Mouse (Mus musculus): ENCODE results near the gene B9d2.
"Not testable (repeated sequence)": the region's sequence is repeated elsewhere in the genome, so short reads cannot be mapped to it uniquely, and the experiment has no call there.

B9d2 gene

GRCm38 (mm10) chr7:25703793-25704494 lies 23.4 kb downstream of the B9d2 start:
- DNase-seq (ENCODE audit: low read depth, low spot score) = no peak

DNA sequence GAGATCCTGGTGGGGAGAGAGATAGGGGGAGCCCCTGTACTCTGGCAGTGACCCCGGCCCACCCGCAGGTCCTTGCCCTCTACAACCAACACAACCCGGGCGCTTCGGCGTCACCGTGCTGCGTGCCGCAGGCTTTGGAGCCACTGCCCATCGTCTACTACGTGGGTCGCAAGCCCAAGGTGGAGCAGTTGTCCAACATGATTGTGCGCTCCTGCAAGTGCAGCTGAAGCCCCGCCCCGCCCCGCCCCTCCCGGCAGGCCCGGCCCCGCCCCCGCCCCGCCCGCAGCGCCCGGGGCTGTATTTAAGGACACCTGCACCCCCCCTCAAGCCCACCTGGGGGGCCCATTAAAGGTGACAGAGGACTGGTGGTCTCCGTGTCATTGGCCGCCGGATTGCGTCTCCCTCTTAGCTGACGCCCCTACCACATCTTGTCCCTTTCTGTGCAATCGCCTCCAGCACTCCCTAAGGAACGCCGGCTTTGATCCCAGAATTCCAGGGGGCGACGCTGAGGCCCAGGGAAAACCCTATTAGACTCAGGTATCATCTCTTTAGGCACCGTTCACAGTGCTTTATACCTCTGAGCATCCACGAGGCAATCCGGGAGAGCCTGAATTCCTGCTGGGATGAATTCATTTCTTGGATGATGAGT lies 24.3 kb downstream of the B9d2 start:
- no peak for DNase-seq (ENCODE audit: low read depth, low spot score)

DNA sequence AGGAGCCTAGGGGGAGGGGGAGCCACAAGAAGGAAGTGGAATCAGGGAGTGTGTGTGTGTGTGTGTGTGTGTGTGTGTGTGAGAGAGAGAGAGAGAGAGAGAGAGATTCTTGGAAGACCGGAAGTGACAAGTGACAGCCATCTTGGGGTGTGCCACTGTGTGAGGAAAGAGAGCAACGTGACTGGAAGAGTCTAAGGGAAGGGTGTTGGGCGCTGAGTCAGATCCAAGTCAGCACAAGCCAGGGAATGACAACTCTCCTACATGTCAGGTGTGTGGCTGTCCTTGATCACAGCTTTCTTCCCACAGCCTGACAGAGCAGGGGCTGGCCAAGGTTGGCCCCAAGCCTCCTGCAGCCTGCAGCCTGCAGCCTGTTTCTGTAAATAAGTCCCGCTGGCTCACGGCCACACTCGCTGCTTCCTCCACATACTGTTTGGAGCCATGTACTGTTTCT lies 25.2 kb downstream of the B9d2 start:
- DNase-seq (ENCODE audit: low read depth, low spot score) = no peak

DNA sequence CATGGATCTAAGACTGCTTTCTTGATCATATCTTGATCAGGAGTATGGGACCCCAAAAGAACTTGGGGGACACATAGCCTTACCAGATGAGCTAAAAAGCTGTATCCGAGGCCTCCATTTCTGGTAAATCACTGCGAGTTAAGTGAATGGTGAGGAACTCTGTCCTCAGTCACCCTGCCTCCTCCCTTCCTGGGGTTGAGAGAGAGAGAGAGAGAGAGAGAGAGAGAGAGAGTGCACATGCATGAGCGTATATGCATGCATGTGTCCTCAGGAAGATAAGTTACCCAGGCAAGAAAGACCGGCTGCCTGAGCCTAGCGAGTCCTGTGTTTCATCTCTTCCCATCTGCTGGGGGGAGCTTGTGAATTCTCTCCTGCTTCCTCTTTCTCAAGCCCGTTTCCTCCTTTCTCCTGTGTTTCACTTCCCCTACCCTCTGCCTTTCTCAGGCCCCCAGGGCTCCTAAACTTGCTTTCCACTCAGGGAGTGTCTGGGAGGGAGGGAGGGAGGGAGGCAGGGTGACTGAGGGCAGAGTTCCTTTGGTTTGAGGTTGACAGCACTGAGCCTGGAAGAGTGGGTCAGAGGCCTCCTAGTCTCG lies 26.1 kb downstream of the B9d2 start:
- DNase-seq (ENCODE audit: low read depth, low spot score) = no peak

GRCm38 (mm10) chr7:25707581-25708292 lies 27.2 kb downstream of the B9d2 start:
- peak; percentile 55 for DNase-seq (ENCODE audit: low read depth, low spot score)

- DNase-seq (ENCODE audit: low read depth, low spot score) = no peak
Observed at GRCm38 (mm10) chr7:25709961-25710360, 29.4 kb downstream of the B9d2 start.

GRCm38 (mm10) chr7:25710519-25711130 lies 30.0 kb downstream of the B9d2 start:
- DNase-seq (ENCODE audit: low read depth, low spot score) = peak; percentile 30

DNA sequence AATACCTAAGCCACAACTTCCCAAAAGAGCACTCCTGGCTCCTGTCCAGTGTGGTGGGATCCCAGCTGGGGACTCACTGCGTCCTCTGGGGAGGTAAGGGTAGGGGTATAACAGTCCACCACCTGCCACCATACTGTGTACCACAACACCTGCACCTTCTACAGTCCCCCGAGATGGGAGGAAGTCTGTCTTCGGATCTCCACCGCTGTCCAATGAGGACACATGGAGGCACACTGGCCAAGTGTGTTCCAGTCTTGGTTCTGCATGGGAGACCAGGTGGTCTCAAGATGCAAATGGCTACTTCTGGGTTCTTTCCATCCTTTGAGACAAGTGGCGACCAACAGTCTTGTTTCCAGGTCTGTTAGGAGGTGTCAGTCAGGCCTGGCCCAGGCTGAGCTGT lies 30.6 kb downstream of the B9d2 start:
- DNase-seq (ENCODE audit: low read depth, low spot score) = no peak

DNA sequence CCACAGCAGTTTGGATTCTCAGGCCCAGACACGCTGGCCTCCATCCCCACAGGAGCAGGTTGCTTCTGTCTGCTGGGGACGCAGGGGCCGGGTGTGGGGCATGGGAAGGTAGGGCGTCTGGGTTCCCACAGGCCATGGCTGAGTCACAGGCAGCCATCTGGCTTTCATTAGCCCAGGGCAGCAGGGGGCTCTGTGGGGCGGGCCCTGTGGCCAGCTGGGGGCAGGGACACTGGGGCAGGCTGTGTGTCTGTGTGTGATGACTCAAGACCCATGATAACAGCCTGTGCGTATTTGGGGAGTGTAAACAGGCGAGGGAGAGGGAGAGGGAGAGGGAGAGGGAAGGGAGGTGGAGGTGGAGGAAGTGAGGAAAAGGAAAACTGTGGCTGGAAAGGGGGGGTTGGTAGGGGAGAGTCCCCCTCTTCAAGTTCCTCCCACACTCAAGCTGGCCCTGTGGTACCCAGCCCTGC lies 31.2 kb downstream of the B9d2 start:
- no peak for DNase-seq (ENCODE audit: low read depth, low spot score)

DNA sequence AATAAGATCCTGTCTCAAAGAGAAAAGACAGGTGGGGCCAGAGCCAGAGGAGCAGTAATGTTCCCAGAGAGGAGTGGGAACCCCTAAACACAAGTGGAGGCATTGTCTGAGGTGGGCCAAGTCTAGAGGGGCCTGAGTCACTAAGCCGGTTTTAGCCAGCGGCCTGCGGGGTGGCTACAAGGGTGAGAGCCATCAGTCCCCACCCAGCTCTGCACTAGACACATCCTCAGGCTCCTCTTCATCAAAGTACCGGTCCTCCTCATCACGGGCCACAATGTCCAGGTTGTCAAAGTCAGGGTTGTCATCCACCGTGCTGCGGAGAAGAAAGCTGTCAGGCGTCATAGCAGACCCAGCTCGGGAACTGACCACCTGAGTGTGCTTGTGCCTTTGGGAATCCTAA lies 32.2 kb downstream of the B9d2 start:
- DNase-seq (ENCODE audit: low read depth, low spot score) = no peak

DNA sequence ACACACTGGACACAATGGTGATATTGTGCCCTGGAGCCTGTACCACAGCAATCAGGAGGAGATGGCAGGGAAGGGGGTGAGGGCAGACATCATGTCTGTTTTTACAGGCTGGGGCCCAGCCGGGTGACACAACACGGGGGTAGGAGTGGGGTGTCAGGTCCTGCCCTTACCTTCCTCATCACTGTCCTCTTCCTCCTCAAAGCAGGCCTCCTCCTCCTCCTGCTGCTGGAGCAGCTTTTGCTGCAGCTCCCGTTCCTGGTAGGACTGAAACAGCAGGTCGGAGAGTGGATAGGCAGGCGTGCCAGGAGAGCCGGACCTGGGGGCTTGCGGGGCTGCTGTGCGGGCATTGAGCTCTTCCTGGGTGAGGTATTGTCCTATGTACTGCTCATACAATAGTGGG lies 34.0 kb downstream of the B9d2 start:
- no peak for DNase-seq (ENCODE audit: low read depth, low spot score)

DNA sequence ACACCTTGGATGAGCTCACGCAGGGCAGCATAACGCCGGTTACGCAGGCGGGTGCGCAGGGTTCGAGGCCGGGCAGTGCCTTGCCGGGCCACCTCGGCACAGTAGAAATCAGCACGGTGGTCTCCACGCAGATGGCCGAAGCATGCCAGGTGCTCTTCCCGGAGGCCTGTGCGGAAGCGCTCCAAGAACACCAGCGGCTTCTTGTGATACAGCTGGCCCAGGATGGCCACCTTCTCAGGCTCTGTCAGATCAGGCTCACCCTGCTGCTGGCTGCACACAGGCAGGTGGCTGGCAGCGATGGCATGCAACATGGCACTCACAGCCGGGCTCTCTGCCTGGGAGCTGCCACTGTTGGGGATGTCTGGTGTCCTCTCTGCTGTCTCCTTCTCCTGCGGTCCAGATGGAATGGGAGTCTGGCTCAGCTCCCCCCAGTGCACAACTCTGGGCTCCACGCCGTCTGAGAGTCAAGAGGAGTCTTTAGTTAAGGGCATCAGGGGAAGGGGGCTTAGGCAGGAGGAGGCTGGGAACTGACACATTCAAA lies 35.2 kb downstream of the B9d2 start:
- no peak for DNase-seq (ENCODE audit: low read depth, low spot score)

- no peak for DNase-seq (ENCODE audit: low read depth, low spot score)
Observed at GRCm38 (mm10) chr7:25717478-25717877, 36.9 kb downstream of the B9d2 start.

DNA sequence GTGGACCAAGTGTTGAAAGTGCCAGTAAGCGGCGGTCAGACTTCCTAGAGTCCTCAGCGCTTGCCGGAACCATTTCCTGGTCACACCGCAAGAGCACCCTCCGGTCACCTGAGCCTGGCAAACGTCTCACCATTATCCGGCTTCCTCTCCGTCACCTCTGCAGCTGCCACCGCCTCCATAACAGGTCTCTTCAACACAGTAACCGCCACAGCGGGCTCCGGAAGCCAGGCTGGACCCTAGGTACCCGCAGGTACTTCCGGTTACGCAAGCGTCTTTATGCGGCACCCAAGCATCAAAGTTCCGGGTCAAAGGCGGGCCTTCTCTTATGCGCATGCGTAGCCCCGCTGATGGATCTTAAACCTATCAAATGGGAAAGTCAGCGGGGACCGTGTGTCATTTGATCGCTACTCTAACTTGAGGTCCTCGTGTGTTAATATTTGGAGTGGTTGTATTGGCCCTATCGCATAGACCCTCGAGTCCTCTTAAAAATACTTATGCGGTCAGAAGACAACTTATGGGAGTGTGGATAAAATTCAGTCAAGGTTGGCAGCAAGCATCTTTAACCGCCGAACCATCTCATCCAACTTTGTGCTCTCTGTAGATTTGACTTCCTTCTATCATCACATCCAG lies 38.3 kb downstream of the B9d2 start, which contains the start of gene Ccdc97:
TSS of gene Ccdc97 (minus strand) at position 301 of the 630 bp plus-strand sequence.
- peak; percentile 96 for DNase-seq (ENCODE audit: low read depth, low spot score)

DNA sequence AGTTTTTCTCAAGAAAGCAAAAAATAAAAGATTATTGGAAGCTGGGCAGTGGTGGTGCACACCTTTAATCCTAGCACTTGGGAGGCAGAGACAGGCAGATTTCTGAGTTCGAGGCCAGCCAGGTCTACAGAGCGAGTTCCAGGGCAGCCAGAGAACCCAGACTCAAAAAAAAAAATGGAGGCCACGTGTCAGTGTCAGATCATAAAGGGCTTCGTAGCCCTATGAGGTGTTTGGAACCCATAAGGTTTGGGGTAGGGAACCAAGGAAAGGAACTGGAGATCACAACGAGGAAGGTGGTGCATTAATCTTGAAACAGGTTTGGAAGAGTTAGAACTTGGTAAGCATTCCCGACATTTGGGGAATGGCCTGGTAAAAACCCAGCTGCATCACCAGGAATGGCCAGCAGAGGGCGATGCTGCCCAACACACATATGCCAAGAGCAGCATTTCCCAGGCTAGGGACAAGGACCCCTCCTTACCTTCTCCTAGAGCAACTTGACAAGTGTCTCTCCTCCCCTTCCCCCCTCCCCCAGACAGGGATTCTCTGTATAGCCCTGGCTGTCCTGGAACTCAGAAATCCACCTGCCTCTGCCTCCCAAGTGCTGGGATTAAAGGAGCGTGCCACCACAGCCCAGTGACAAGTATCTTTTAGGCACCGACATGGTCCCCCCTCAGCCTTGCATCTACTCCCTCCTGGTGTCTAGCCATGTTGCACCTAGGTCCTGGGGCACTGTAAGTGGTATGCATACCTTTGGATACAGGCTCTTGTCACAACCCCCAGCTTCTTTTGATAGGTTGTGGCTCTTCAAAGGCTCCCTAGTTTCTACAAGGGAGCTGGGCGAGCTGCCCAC lies 39.4 kb downstream of the B9d2 start:
- peak; percentile 65 for DNase-seq (ENCODE audit: low read depth, low spot score)

DNA sequence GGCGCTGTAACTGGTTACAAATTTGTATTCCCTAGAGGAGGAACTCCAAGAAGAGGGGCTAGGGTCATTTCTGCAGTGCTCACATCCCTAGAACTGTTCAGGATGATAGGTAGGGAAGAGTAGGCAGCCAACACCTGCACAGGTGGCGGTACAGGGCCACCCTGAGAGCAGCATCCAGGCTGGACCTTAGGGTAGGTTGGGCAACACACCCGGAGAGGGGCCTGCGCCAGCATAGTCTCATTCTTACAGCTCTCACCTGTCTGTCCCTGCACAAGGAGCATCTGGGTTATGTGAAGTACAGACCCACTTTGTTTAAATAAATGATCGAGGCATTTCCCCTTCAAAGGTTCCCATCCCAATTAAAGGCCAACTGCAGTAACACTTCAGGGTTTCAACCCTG lies 40.2 kb downstream of the B9d2 start:
- no peak for DNase-seq (ENCODE audit: low read depth, low spot score)

GRCm38 (mm10) chr7:25721776-25722175 lies 41.2 kb downstream of the B9d2 start:
- DNase-seq (ENCODE audit: low read depth, low spot score) = not testable (repeated sequence)

GRCm38 (mm10) chr7:25725886-25726285 lies 45.3 kb downstream of the B9d2 start:
- no peak for DNase-seq (ENCODE audit: low read depth, low spot score)

DNA sequence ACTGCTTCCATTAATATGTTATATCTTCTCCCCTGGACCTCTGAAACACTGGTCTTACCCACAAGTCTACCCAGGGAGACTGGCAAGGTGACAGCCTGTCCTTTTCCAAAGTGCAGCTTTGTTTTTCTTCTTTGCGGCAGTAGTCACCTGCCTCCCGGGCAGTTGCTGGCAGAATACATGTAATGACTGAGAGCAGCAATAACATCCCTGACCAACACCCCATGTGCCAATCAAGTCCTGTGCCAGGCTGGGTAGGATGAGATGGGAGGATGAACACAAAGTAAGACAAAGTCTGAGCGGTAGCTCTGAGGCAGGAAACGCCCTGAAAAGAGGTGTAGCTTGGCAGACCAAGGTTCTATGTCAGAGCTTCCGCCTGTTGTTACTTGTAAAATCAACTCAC lies 47.2 kb downstream of the B9d2 start:
- no peak for DNase-seq (ENCODE audit: low read depth, low spot score)

- DNase-seq (ENCODE audit: low read depth, low spot score) = no peak
Observed at GRCm38 (mm10) chr7:25729396-25729795, 48.8 kb downstream of the B9d2 start.
